Mouse (Mus musculus): ENCODE measurements around the gene Otulinl.

Gene Otulinl

DNA sequence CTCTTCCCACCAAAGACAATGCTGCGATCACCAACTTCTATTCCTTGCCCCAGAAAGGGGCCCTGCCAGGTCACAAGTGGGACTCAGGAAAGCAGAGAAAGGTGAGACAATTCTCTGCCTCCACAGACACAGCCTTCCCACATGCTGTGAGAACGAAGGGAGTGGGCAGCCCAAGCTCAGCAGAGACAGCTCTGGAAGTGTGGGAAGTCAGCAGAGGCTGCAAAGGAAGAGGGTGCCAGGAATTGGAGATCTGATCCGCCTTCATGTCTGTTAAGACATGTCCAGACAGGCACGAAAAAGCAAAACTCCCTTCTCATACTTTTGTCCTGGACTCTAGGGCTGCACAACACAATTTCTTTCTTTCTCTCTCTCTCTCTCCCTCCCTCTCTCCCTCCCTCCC is 12.1 kb downstream of the Otulinl start:
- Histone ChIP-seq H3K9me3 (ENCODE audit: low read length) (no peaks in the 10 kb centered on the region), H3K4me1 (replicated peaks; ENCODE audit: low read depth, low read length) (peaks cover 4% of the 10 kb centered on the region; the same call in 1 of the 2 replicates), H3K36me3 (ENCODE audit: insufficient read depth, low read length) (no peaks in the 10 kb centered on the region), H3K27me3 (ENCODE audit: insufficient read depth, low read length) (peaks cover 14% of the 10 kb centered on the region), H3K4me3 (replicated peaks; ENCODE audit: low read length) (no peak overlapping the region)
- TF ChIP-seq NANOG (IDR thresholded peaks at IDR 0.05; ENCODE audit: borderline replicate concordance, low read length) (no peak), CTCF (conservative IDR thresholded peaks at IDR 0.05; ENCODE audit: low read length) (no peak)

DNA sequence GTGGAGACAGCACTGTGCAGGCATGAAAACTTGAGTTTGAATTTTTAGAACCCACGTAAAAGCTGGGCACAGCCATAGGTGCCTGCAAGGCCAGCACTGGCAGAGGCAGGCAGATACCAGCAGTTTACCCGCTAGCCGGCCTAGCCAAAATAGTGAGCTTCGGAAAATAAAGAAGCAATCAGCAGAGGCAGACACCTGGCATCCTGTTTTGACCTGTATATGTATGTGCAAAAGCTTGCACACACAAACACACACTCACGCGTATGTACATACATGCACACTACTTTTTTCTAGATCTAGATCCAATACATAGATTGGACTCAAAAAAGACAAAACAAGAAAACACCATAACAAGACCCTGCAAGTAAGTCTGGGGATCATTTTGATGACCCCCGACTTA is 12.8 kb downstream of the Otulinl start:
- H3K4me1 ChIP-seq (replicated peaks; ENCODE audit: low read depth, low read length), result peaks cover 4% of the 10 kb centered on the region; the same call in 1 of the 2 replicates
- no peaks in the 10 kb centered on the region for H3K9me3 ChIP-seq (ENCODE audit: low read length)
- peaks cover 14% of the 10 kb centered on the region for H3K27me3 ChIP-seq (ENCODE audit: insufficient read depth, low read length)
- TF ChIP-seq POU5F1 (IDR thresholded peaks at IDR 0.05; ENCODE audit: borderline replicate concordance, low read length) (no peak), CTCF (conservative IDR thresholded peaks at IDR 0.05; ENCODE audit: low read length) (no peak), NANOG (IDR thresholded peaks at IDR 0.05; ENCODE audit: borderline replicate concordance, low read length) (no peak)
- no peaks in the 10 kb centered on the region for H3K36me3 ChIP-seq (ENCODE audit: insufficient read depth, low read length)
- no peak overlapping the region for H3K4me3 ChIP-seq (replicated peaks; ENCODE audit: low read length)

DNA sequence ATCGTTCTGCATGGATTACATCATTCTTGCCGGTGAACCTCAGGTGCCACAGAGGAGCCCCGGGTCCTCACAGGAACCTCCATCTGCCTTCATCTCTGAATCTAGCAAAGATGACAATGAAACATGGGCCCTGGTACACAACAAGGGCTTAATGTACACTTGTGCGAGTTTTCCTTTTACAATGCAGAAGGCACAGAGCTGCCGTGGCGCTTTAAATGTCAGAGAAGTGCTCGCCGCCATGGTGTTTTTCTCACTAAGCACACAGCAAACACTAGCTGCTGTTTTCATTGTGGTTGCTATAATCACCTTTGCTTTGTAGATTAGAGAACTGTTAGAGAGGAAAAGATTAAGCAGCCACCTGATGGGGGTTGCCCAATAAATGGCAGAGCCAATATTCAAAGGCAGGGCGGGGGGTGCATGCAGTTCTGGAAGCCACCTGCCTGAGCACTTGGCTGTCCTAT is 13.3 kb downstream of the Otulinl start:
- Histone ChIP-seq H3K4me3 (replicated peaks; ENCODE audit: low read length) (no peak overlapping the region), H3K36me3 (ENCODE audit: insufficient read depth, low read length) (no peaks in the 10 kb centered on the region), H3K27me3 (ENCODE audit: insufficient read depth, low read length) (peaks cover 14% of the 10 kb centered on the region), H3K4me1 (replicated peaks; ENCODE audit: low read depth, low read length) (peaks cover 4% of the 10 kb centered on the region; the same call in 1 of the 2 replicates), H3K9me3 (ENCODE audit: low read length) (no peaks in the 10 kb centered on the region)
- TF ChIP-seq POU5F1 (IDR thresholded peaks at IDR 0.05; ENCODE audit: borderline replicate concordance, low read length), result no peak
- TF ChIP-seq CTCF (conservative IDR thresholded peaks at IDR 0.05; ENCODE audit: low read length), result no peak
- no peak for TF ChIP-seq NANOG (IDR thresholded peaks at IDR 0.05; ENCODE audit: borderline replicate concordance, low read length)

DNA sequence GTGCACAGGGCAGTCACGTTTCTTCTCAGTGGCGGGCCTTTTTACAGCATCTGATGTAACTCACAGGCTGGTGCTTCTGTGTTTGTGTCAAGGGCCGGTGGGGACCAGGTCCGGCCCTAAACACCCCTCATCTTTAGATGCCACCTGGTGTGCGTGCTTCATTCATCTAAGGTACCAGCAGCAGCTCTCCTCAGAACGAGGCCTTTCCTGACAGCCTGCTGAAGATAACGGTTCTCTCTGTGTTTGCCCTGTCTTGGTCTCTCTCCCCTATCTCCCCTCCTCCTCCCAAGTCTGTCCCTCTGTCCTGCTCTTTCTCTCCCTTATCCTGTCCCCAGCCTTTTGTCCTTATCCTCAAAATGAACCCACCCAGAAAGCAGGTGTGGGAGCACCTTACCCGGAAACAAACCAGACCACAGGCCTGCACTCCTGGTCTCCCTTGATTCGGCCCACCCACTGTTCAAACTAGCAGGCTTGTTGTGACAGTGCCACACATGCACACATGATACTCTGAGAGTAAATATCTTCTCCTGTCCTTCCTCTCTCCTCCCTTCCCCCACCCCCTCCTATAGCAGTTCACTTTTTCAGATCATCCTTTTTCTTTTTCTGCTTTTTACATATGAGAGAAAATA is 14.4 kb downstream of the Otulinl start:
- H3K4me3 ChIP-seq (replicated peaks; ENCODE audit: low read length), result no peak overlapping the region
- peaks cover 4% of the 10 kb centered on the region; the same call in 1 of the 2 replicates for H3K4me1 ChIP-seq (replicated peaks; ENCODE audit: low read depth, low read length)
- H3K27me3 ChIP-seq (ENCODE audit: insufficient read depth, low read length), result peaks cover 14% of the 10 kb centered on the region
- TF ChIP-seq CTCF (conservative IDR thresholded peaks at IDR 0.05; ENCODE audit: low read length), result no peak
- TF ChIP-seq POU5F1 (IDR thresholded peaks at IDR 0.05; ENCODE audit: borderline replicate concordance, low read length), result no peak
- no peak for TF ChIP-seq NANOG (IDR thresholded peaks at IDR 0.05; ENCODE audit: borderline replicate concordance, low read length)
- H3K9me3 ChIP-seq (ENCODE audit: low read length), result no peaks in the 10 kb centered on the region
- no peaks in the 10 kb centered on the region for H3K36me3 ChIP-seq (ENCODE audit: insufficient read depth, low read length)

DNA sequence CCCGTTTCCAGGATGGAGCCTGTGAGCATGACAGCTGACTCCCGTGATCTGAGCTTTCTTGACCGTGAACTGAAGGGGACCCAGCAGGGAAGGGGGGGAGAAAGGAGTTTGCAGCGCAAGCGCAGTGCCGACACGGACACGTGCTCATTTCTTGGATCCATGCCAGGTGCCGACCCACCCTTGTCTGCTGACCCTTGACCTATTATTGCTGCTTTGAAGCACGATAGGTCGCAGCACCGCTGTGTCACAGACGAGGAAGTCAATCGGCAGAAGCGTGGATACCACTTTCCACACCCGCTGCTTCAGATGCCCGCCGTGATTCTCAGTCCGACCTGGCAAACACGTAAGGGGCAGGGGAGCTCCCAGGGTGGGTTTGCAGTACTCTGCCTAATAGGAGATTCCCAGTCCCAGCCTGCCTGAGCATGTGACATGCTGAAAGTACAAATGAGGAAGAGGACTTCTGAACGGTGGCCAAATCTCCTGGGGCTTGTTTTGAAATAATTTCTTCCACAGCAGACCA is 15.9 kb downstream of the Otulinl start:
- no peaks in the 10 kb centered on the region for H3K9me3 ChIP-seq (ENCODE audit: low read length)
- peaks cover 4% of the 10 kb centered on the region; the same call in 1 of the 2 replicates for H3K4me1 ChIP-seq (replicated peaks; ENCODE audit: low read depth, low read length)
- no peak overlapping the region for H3K4me3 ChIP-seq (replicated peaks; ENCODE audit: low read length)
- peaks cover 11% of the 10 kb centered on the region; the same call in 1 of the 2 replicates for H3K27me3 ChIP-seq (ENCODE audit: insufficient read depth, low read length)
- TF ChIP-seq NANOG (IDR thresholded peaks at IDR 0.05; ENCODE audit: borderline replicate concordance, low read length), result no peak
- no peak for TF ChIP-seq POU5F1 (IDR thresholded peaks at IDR 0.05; ENCODE audit: borderline replicate concordance, low read length)
- no peak for TF ChIP-seq CTCF (conservative IDR thresholded peaks at IDR 0.05; ENCODE audit: low read length)
- H3K36me3 ChIP-seq (ENCODE audit: insufficient read depth, low read length), result no peaks in the 10 kb centered on the region

DNA sequence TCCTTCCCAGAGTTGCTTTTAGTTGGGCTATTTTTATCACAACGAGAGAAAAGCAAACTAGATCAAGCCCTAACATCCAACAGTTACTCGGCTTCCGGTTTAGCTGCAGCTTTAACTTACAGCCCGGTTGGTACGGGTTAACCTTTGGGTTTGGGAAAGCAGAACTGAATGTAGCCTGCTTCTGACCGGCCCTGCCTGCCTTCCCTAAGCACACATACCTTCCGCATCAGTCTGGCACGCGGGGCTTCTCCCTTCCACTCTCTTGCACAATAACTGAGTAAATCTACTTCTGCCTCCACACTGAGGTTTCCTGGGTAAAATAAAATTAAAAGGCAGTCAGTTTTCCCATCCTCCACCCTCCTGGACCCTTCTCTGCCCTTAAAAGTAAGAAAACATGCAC is 17.3 kb downstream of the Otulinl start:
- TF ChIP-seq POU5F1 (IDR thresholded peaks at IDR 0.05; ENCODE audit: borderline replicate concordance, low read length) (no peak), NANOG (IDR thresholded peaks at IDR 0.05; ENCODE audit: borderline replicate concordance, low read length) (no peak), CTCF (conservative IDR thresholded peaks at IDR 0.05; ENCODE audit: low read length) (no peak)
- H3K27me3 ChIP-seq (ENCODE audit: insufficient read depth, low read length), result peaks cover 10% of the 10 kb centered on the region; the same call in 1 of the 2 replicates
- no peaks in the 10 kb centered on the region for H3K36me3 ChIP-seq (ENCODE audit: insufficient read depth, low read length)
- H3K4me1 ChIP-seq (replicated peaks; ENCODE audit: low read depth, low read length), result peaks cover 10% of the 10 kb centered on the region; the same call in 1 of the 2 replicates
- H3K4me3 ChIP-seq (replicated peaks; ENCODE audit: low read length), result no peak overlapping the region
- H3K9me3 ChIP-seq (ENCODE audit: low read length), result no peaks in the 10 kb centered on the region

DNA sequence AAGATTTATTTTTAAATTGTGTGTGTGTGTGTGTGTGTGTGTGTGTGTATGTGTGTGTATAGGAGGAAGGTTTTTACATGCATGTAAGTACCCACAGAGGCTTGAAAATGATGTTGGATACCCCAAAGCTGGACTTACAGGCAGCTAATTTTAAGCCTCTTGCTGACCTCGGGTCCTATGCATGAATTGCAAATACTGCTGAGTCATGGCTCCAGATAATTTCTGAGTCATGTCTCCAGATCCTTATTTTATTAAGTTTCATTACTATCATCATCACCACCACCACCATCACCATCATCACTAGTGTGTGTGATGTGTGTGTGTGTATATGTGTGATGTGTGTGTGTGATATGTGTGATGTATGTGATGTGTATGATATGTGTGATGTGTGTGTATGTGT is 18.7 kb downstream of the Otulinl start:
- TF ChIP-seq CTCF (conservative IDR thresholded peaks at IDR 0.05; ENCODE audit: low read length), result no peak
- H3K4me1 ChIP-seq (replicated peaks; ENCODE audit: low read depth, low read length), result peaks cover 10% of the 10 kb centered on the region; the same call in 1 of the 2 replicates
- no peak overlapping the region for H3K4me3 ChIP-seq (replicated peaks; ENCODE audit: low read length)
- H3K36me3 ChIP-seq (ENCODE audit: insufficient read depth, low read length), result no peaks in the 10 kb centered on the region
- H3K27me3 ChIP-seq (ENCODE audit: insufficient read depth, low read length), result peaks cover 14% of the 10 kb centered on the region
- no peaks in the 10 kb centered on the region for H3K9me3 ChIP-seq (ENCODE audit: low read length)

DNA sequence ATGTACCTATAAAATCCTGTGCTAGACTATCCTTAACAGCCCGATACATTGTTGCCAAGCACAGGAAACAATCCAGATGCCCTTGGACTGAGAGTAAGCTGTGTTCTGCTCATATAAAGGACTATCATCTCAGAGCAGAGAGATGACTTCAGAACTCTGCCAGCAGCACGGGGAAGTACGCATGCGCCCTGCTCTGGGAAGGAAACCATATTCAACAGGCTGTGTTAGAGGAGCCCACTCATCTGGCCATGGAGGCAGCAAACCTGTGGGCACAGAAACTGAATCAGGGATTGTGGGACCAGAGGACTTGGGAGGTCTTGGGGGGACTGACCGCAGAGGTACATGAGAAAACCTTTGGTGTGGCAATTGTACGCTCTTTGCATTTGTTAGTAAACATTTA is 19.7 kb downstream of the Otulinl start:
- Histone ChIP-seq H3K4me3 (replicated peaks; ENCODE audit: low read length) (no peak overlapping the region), H3K27me3 (ENCODE audit: insufficient read depth, low read length) (peaks cover 20% of the 10 kb centered on the region), H3K4me1 (replicated peaks; ENCODE audit: low read depth, low read length) (peaks cover 10% of the 10 kb centered on the region; the same call in 1 of the 2 replicates), H3K9me3 (ENCODE audit: low read length) (no peaks in the 10 kb centered on the region), H3K36me3 (ENCODE audit: insufficient read depth, low read length) (no peaks in the 10 kb centered on the region)
- TF ChIP-seq NANOG (IDR thresholded peaks at IDR 0.05; ENCODE audit: borderline replicate concordance, low read length), result no peak
- no peak for TF ChIP-seq CTCF (conservative IDR thresholded peaks at IDR 0.05; ENCODE audit: low read length)
- TF ChIP-seq POU5F1 (IDR thresholded peaks at IDR 0.05; ENCODE audit: borderline replicate concordance, low read length), result no peak

Measured in E14TG2a.4 (cell line).